Mouse (Mus musculus) kidney, embryonic 15.5 days (tissue): ENCODE measurements around the gene Serpine3. TPM values are rescaled to one million over a fixed set of nuclear protein-coding genes. Genes with fewer than 3 reads are reported as not detected.
"Not testable (repeated sequence)": the region's sequence is repeated elsewhere in the genome, so short reads cannot be mapped to it uniquely, and the experiment has no call there.

Source experiments
- ATAC-seq: fragments of 200-750 bp; cut with Nextera tagmentation; replicated peaks from 2 replicates; pipeline ENCODE4 v1.8.0; 2017; ENCODE audit warnings: moderate TSS enrichment; ENCODE audit not compliant: low FRiP score
- H3K27ac ChIP-seq: fragments of 300-500 bp; sonication (generic); 2 replicates; pipeline ENCODE4 v1.5.1; 2015; ENCODE audit warnings: mild to moderate bottlenecking, inconsistent platforms
- H3K27me3 ChIP-seq: fragments of 300-500 bp; sonication (generic); 2 replicates; pipeline ENCODE4 v1.6.1; 2015; ENCODE audit warnings: inconsistent platforms
- H3K36me3 ChIP-seq: fragments of 300-500 bp; sonication (generic); 2 replicates; pipeline ENCODE4 v1.6.1; 2015; ENCODE audit warnings: inconsistent platforms
- H3K4me1 ChIP-seq: fragments of 300-500 bp; sonication (generic); 2 replicates; pipeline ENCODE4 v1.6.1; 2015; ENCODE audit warnings: inconsistent platforms
- H3K4me2 ChIP-seq: fragments of 300-500 bp; sonication (generic); 2 replicates; pipeline ENCODE4 v1.6.1; 2015; ENCODE audit warnings: moderate library complexity, mild to moderate bottlenecking, inconsistent platforms
- H3K4me3 ChIP-seq: fragments of 300-500 bp; sonication (generic); replicated peaks from 2 replicates; pipeline ENCODE4 v1.5.1; 2015; ENCODE audit warnings: mild to moderate bottlenecking, inconsistent platforms
- H3K9ac ChIP-seq: fragments of 300-500 bp; sonication (generic); 2 replicates; pipeline ENCODE4 v1.6.1; 2015; ENCODE audit warnings: mild to moderate bottlenecking, inconsistent platforms
- H3K9me3 ChIP-seq: fragments of 300-500 bp; sonication (generic); replicated peaks from 2 replicates; pipeline ENCODE4 v1.6.1; 2016; ENCODE audit warnings: inconsistent platforms
- WGBS: fragments of 180-500 bp; shearing (Covaris S2); methylation state at CpG from one replicate; pipeline ENCODE4 v1.1.7; 2015; ENCODE audit warnings: mixed read lengths; 5-methylcytosine and 5-hydroxymethylcytosine counted together
- polyA plus RNA-seq: library from polyadenylated mRNA; unstranded; fragments of >200 nt; fragmentation: Nextera tagmentation; extraction: Ambion mirVana; gene quantifications from 2 replicates; pipeline ENCODE4 v1.2.1, GENCODE M21; 2015

Gene Serpine3
- polyA plus RNA-seq, result not detected in 2 replicates

GRCm38 (mm10) chr14:62663367-62663766, at the start of gene Serpine3:
Gene Serpine3 (plus strand): TSS chr14:62663667.
- no peak for ATAC-seq
- H3K27ac ChIP-seq, result no peak within 1 kb of the TSS
- H3K9me3 ChIP-seq, result no peaks in the 10 kb centered on the region
- no peak within 1 kb of the TSS for H3K4me2 ChIP-seq
- no peaks in the 10 kb centered on the region for H3K4me1 ChIP-seq
- H3K4me3 ChIP-seq, result no peak within 1 kb of the TSS
- H3K36me3 ChIP-seq, result no peaks in the 10 kb centered on the region
- no peaks in the 10 kb centered on the region for H3K27me3 ChIP-seq
- H3K9ac ChIP-seq, result no peak within 1 kb of the TSS
- WGBS, result 84% methylated on average over 8 of the region's 8 CpGs

GRCm38 (mm10) chr14:62622393-62622792, 41.1 kb upstream of the Serpine3 start:
- Histone ChIP-seq H3K4me3 (no peak overlapping the region), H3K4me2 (no peak overlapping the region), H3K27ac (no peak overlapping the region), H3K4me1 (no peaks in the 10 kb centered on the region), H3K36me3 (no peaks in the 10 kb centered on the region), H3K9ac (no peak overlapping the region), H3K27me3 (no peaks in the 10 kb centered on the region), H3K9me3 (no peaks in the 10 kb centered on the region)
- 85% methylated on average over 3 of the region's 3 CpGs for WGBS
- no peak for ATAC-seq

- Histone ChIP-seq H3K27me3 (no peaks in the 10 kb centered on the region), H3K4me3 (no peak overlapping the region), H3K9me3 (no peaks in the 10 kb centered on the region), H3K9ac (no peak overlapping the region), H3K36me3 (no peaks in the 10 kb centered on the region), H3K4me1 (no peaks in the 10 kb centered on the region), H3K27ac (no peak overlapping the region), H3K4me2 (no peak overlapping the region)
- 91% methylated on average over 5 of the region's 5 CpGs for WGBS
- no peak for ATAC-seq
Observed at GRCm38 (mm10) chr14:62627951-62628350, 35.5 kb upstream of the Serpine3 start.

GRCm38 (mm10) chr14:62637436-62638344, 25.8 kb upstream of the Serpine3 start:
- no peak overlapping the region for H3K27ac ChIP-seq
- no peaks in the 10 kb centered on the region for H3K9me3 ChIP-seq
- H3K4me3 ChIP-seq, result no peak overlapping the region
- H3K4me1 ChIP-seq, result peaks cover 8% of the 10 kb centered on the region
- no peak overlapping the region for H3K4me2 ChIP-seq
- no peak overlapping the region for H3K9ac ChIP-seq
- H3K36me3 ChIP-seq, result no peaks in the 10 kb centered on the region
- WGBS, result 19% methylated on average over 9 of the region's 9 CpGs
- ATAC-seq, result no peak
- no peaks in the 10 kb centered on the region for H3K27me3 ChIP-seq

GRCm38 (mm10) chr14:62638345-62638702, 25.1 kb upstream of the Serpine3 start:
- Histone ChIP-seq H3K27ac (no peak overlapping the region), H3K27me3 (no peaks in the 10 kb centered on the region), H3K36me3 (no peaks in the 10 kb centered on the region), H3K9ac (no peak overlapping the region), H3K4me2 (no peak overlapping the region), H3K4me3 (no peak overlapping the region), H3K4me1 (peaks cover 8% of the 10 kb centered on the region), H3K9me3 (no peaks in the 10 kb centered on the region)
- ATAC-seq, result no peak
- 44% methylated on average over 6 of the region's 6 CpGs for WGBS

- Histone ChIP-seq H3K4me3 (no peak overlapping the region), H3K9ac (no peak overlapping the region)
Observed at GRCm38 (mm10) chr14:62639111-62639510, 24.4 kb upstream of the Serpine3 start.

GRCm38 (mm10) chr14:62639551-62639950, 23.9 kb upstream of the Serpine3 start:
- Histone ChIP-seq H3K4me3 (no peak overlapping the region), H3K27me3 (no peaks in the 10 kb centered on the region), H3K9ac (no peak overlapping the region), H3K4me1 (peaks cover 8% of the 10 kb centered on the region), H3K4me2 (no peak overlapping the region), H3K9me3 (no peaks in the 10 kb centered on the region), H3K27ac (no peak overlapping the region), H3K36me3 (no peaks in the 10 kb centered on the region)
- whole genome bisulfite sequencing, result 87% methylated on average over 5 of the region's 5 CpGs
- ATAC-seq, result no peak

More at GRCm38 (mm10) chr14:62639111-62639510, 24.4 kb upstream of the Serpine3 start:
- ATAC-seq, result no peak
- WGBS, result 71% methylated on average over 6 of the region's 6 CpGs
- no peak overlapping the region for H3K4me2 ChIP-seq
- no peaks in the 10 kb centered on the region for H3K27me3 ChIP-seq
- no peaks in the 10 kb centered on the region for H3K36me3 ChIP-seq
- H3K4me1 ChIP-seq, result peaks cover 8% of the 10 kb centered on the region
- no peak overlapping the region for H3K27ac ChIP-seq
- no peaks in the 10 kb centered on the region for H3K9me3 ChIP-seq

- Histone ChIP-seq H3K9ac (no peak overlapping the region), H3K27me3 (no peaks in the 10 kb centered on the region), H3K9me3 (no peaks in the 10 kb centered on the region), H3K4me3 (no peak overlapping the region), H3K27ac (no peak overlapping the region), H3K36me3 (no peaks in the 10 kb centered on the region), H3K4me2 (no peak overlapping the region), H3K4me1 (peaks cover 8% of the 10 kb centered on the region)
- no peak for ATAC-seq
- WGBS, result 76% methylated on average over 4 of the region's 4 CpGs
Observed at GRCm38 (mm10) chr14:62640396-62640795, 23.1 kb upstream of the Serpine3 start.

GRCm38 (mm10) chr14:62642368-62642767, 21.1 kb upstream of the Serpine3 start:
- H3K27me3 ChIP-seq, H3K27ac ChIP-seq, H3K4me1 ChIP-seq, H3K4me3 ChIP-seq, H3K9ac ChIP-seq, H3K36me3 ChIP-seq, ATAC-seq, H3K4me2 ChIP-seq, H3K9me3 ChIP-seq: not testable (repeated sequence)
- WGBS, result 71% methylated on average over 6 of the region's 7 CpGs

- Histone ChIP-seq H3K4me3 (no peak overlapping the region), H3K9me3 (no peaks in the 10 kb centered on the region), H3K27me3 (no peaks in the 10 kb centered on the region), H3K4me2 (no peak overlapping the region), H3K36me3 (no peaks in the 10 kb centered on the region), H3K4me1 (no peaks in the 10 kb centered on the region), H3K27ac (no peak overlapping the region), H3K9ac (no peak overlapping the region)
- 86% methylated on average over 6 of the region's 6 CpGs for WGBS
- ATAC-seq, result no peak
Observed at GRCm38 (mm10) chr14:62648405-62648804, 15.1 kb upstream of the Serpine3 start.

- H3K36me3 ChIP-seq, result no peaks in the 10 kb centered on the region
- no peak overlapping the region for H3K27ac ChIP-seq
- H3K27me3 ChIP-seq, result no peaks in the 10 kb centered on the region
- H3K4me1 ChIP-seq, result no peaks in the 10 kb centered on the region
- no peak overlapping the region for H3K4me2 ChIP-seq
- H3K9me3 ChIP-seq, result no peaks in the 10 kb centered on the region
- WGBS, result 60% methylated on average over 3 of the region's 3 CpGs
- ATAC-seq, result no peak
- H3K9ac ChIP-seq, result no peak overlapping the region
- H3K4me3 ChIP-seq, result no peak overlapping the region
Observed at GRCm38 (mm10) chr14:62650376-62650775, 13.1 kb upstream of the Serpine3 start.

- Histone ChIP-seq H3K36me3 (no peaks in the 10 kb centered on the region), H3K27ac (no peak overlapping the region), H3K9ac (no peak overlapping the region), H3K9me3 (no peaks in the 10 kb centered on the region), H3K4me1 (no peaks in the 10 kb centered on the region), H3K27me3 (no peaks in the 10 kb centered on the region), H3K4me3 (no peak overlapping the region), H3K4me2 (no peak overlapping the region)
- whole genome bisulfite sequencing, result 94% methylated on average over 3 of the region's 3 CpGs
- ATAC-seq, result no peak
Observed at GRCm38 (mm10) chr14:62651771-62652170, 11.7 kb upstream of the Serpine3 start.

- H3K4me3 ChIP-seq, result no peak overlapping the region
- no peaks in the 10 kb centered on the region for H3K36me3 ChIP-seq
- no peaks in the 10 kb centered on the region for H3K27me3 ChIP-seq
- H3K4me1 ChIP-seq, result no peaks in the 10 kb centered on the region
- H3K4me2 ChIP-seq, result no peak overlapping the region
- H3K27ac ChIP-seq, result no peak overlapping the region
- no peak overlapping the region for H3K9ac ChIP-seq
- WGBS, result 84% methylated on average over 7 of the region's 7 CpGs
- no peak for ATAC-seq
- H3K9me3 ChIP-seq, result no peaks in the 10 kb centered on the region
Observed at GRCm38 (mm10) chr14:62655996-62656395, 7.5 kb upstream of the Serpine3 start.
